Mouse (Mus musculus): ENCODE data around the gene Pnkd.

DNA sequence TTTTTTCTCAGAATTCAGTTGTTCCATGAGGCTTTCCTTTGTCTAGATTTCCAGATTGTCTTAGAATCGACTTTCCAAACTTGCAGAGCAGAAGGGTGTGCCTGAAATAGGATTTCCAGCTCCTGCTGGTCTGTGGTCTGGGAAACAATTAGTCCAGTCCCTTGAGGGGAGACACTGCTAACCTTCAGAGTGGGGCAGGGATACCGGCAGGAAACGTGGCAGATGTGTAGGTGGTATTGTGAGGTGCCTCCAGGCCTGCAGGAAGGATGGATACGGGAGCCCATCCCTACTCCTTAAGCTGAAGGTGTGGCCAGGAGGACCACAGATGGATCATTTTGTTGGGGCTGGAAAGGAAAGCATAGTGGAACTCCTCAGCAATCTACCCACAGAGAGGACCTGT is 50.3 kb downstream of the Pnkd start:
- TF ChIP-seq POLR2A (IDR thresholded peaks at IDR 0.05; ENCODE audit: borderline replicate concordance, insufficient read depth, low read length) (no peak), CTCF (IDR thresholded peaks at IDR 0.05; ENCODE audit: borderline replicate concordance, insufficient read depth, low read depth, low read length) (no peak)
